Mouse (Mus musculus): Measurements from ENCODE around the gene Mill2. TPM values are rescaled to one million over a fixed set of nuclear protein-coding genes. Genes with fewer than 3 reads are reported as not detected.

Mill2 gene
- total RNA-seq, 2 experiments from 2014 or later, result 2.4 to 4.0 TPM

GRCm38 (mm10) chr7:18883991-18884744 lies 44.4 kb downstream of the Mill2 start:
- intact Hi-C loops (cut with DNase I), result no loop called here
- no peak for TF ChIP-seq CTCF (IDR thresholded peaks at IDR 0.05)
- Histone ChIP-seq H3K4me3 (no peak overlapping the region), H3K27ac (peak overlapping the region; percentile 46)
- DNase-seq, result no peak

GRCm38 (mm10) chr7:18884745-18885422 lies 45.1 kb downstream of the Mill2 start:
- Histone ChIP-seq H3K27ac (peak overlapping the region; percentile 46), H3K4me3 (no peak overlapping the region)
- TF ChIP-seq CTCF (IDR thresholded peaks at IDR 0.05), result no peak
- DNase-seq, result no peak
- intact Hi-C loops (cut with DNase I), result no loop called here

GRCm38 (mm10) chr7:18886963-18887362 lies 47.2 kb downstream of the Mill2 start:
- H3K4me3 ChIP-seq, result no peak overlapping the region
- H3K27ac ChIP-seq, result no peak overlapping the region
- TF ChIP-seq CTCF (IDR thresholded peaks at IDR 0.05), result no peak
- DNase-seq, result no peak
- intact Hi-C loops (cut with DNase I), result no loop called here

GRCm38 (mm10) chr7:18890848-18891247 lies 51.1 kb downstream of the Mill2 start:
- no peak for TF ChIP-seq CTCF (IDR thresholded peaks at IDR 0.05)
- Histone ChIP-seq H3K4me3 (no peak overlapping the region), H3K27ac (no peak overlapping the region)
- intact Hi-C loops (cut with DNase I), result loop anchor here (5.0 kb wide), 1 partner anchor 101 kb away; the partner anchor contains the start of gene Mypop
- DNase-seq, result no peak

- H3K4me3 ChIP-seq, result peak overlapping the region; percentile 63
- peak; percentile 87 for DNase-seq
- H3K27ac ChIP-seq, result peak overlapping the region; percentile 53
- TF ChIP-seq CTCF (IDR thresholded peaks at IDR 0.05), result peak; percentile 99; the same call in 1 of the 2 replicates
- intact Hi-C loops (cut with DNase I), result loop anchor here (5.0 kb wide), 1 partner anchor 100 kb away; the partner anchor contains the start of gene Mypop
Measured at GRCm38 (mm10) chr7:18891872-18892599, 52.3 kb downstream of the Mill2 start.

GRCm38 (mm10) chr7:18893009-18893408 lies 53.2 kb downstream of the Mill2 start:
- no peak for TF ChIP-seq CTCF (IDR thresholded peaks at IDR 0.05)
- intact Hi-C loops (cut with DNase I), result loop anchor here (5.0 kb wide), 1 partner anchor 99 kb away; the partner anchor contains the start of gene Mypop
- DNase-seq, result no peak
- peak overlapping the region; percentile 15; the same call in 1 of the 2 replicates for H3K4me3 ChIP-seq
- H3K27ac ChIP-seq, result no peak overlapping the region

GRCm38 (mm10) chr7:18893651-18894430 lies 54.1 kb downstream of the Mill2 start:
- H3K27ac ChIP-seq, result 0 out of 2 replicates have a peak overlapping the region, but pooled peaks have one; percentile 28
- no peak for TF ChIP-seq CTCF (IDR thresholded peaks at IDR 0.05)
- peak; percentile 78 for DNase-seq
- intact Hi-C loops (cut with DNase I), result loop anchor here (5.0 kb wide), 1 partner anchor 98 kb away; the partner anchor contains the start of gene Mypop
- H3K4me3 ChIP-seq, result peak overlapping the region; percentile 71

- TF ChIP-seq CTCF (IDR thresholded peaks at IDR 0.05), result peak; percentile 79
- peak; percentile 65 for DNase-seq
- Histone ChIP-seq H3K27ac (peak overlapping the region; percentile 5; the same call in 1 of the 2 replicates), H3K4me3 (peak overlapping the region; percentile 32)
- intact Hi-C loops (cut with DNase I), result loop anchor here (2.0 kb wide), 2 partner anchors 106 to 126 kb away; partner anchors contain the start of gene Foxa3
Measured at GRCm38 (mm10) chr7:18896536-18896935, 56.8 kb downstream of the Mill2 start.

- no peak for DNase-seq
- Histone ChIP-seq H3K27ac (no peak overlapping the region), H3K4me3 (no peak overlapping the region)
- TF ChIP-seq CTCF (IDR thresholded peaks at IDR 0.05), result no peak
- intact Hi-C loops (cut with DNase I), result no loop called here
Measured at GRCm38 (mm10) chr7:18900513-18900912, 60.7 kb downstream of the Mill2 start.

GRCm38 (mm10) chr7:18902486-18902885 lies 62.7 kb downstream of the Mill2 start:
- H3K27ac ChIP-seq, result no peak overlapping the region
- no peak overlapping the region for H3K4me3 ChIP-seq
- intact Hi-C loops (cut with DNase I), result no loop called here
- DNase-seq, result no peak
- TF ChIP-seq CTCF (IDR thresholded peaks at IDR 0.05), result peak; percentile 11; the same call in 1 of the 2 replicates

GRCm38 (mm10) chr7:18904971-18905370 lies 65.2 kb downstream of the Mill2 start:
- intact Hi-C loops (cut with DNase I), result no loop called here
- no peak for TF ChIP-seq CTCF (IDR thresholded peaks at IDR 0.05)
- Histone ChIP-seq H3K4me3 (no peak overlapping the region), H3K27ac (no peak overlapping the region)
- no peak for DNase-seq

GRCm38 (mm10) chr7:18909797-18910196 lies 70.0 kb downstream of the Mill2 start:
- TF ChIP-seq CTCF (IDR thresholded peaks at IDR 0.05), result no peak
- intact Hi-C loops (cut with DNase I), result no loop called here
- no peak for DNase-seq
- H3K4me3 ChIP-seq, result peak overlapping the region; percentile 97
- H3K27ac ChIP-seq, result peak overlapping the region; percentile 81

Data from gastrocnemius, adult 2 months (tissue).